Mouse (Mus musculus) midbrain, postnatal 0 days (tissue): ENCODE results near the gene Nupr1. TPM values are rescaled to one million over a fixed set of nuclear protein-coding genes. Genes with fewer than 3 reads are reported as not detected.

ENCODE experiments used
- ATAC-seq: fragments of 200-750 bp; cut with Nextera tagmentation; 2 replicates; pipeline ENCODE4 v1.8.0; 2017; ENCODE audit warnings: moderate number of reproducible peaks, mild to moderate bottlenecking, moderate TSS enrichment, moderate library complexity; ENCODE audit not compliant: low FRiP score
- DNase-seq: peaks from one replicate; pipeline ENCODE4 v3.0.0-alpha.2; 2015; ENCODE audit warnings: low spot score
- H3K27ac ChIP-seq: fragments of 300-500 bp; sonication (generic); 2 replicates; pipeline ENCODE4 v1.5.1; 2014; ENCODE audit warnings: low read depth, mild to moderate bottlenecking, low read length, mixed read lengths
- H3K27me3 ChIP-seq: fragments of 300-500 bp; sonication (generic); 2 replicates; pipeline ENCODE4 v1.6.1; 2014; ENCODE audit warnings: low read length, control low read depth, mixed read lengths; ENCODE audit not compliant: insufficient read depth
- H3K36me3 ChIP-seq: fragments of 300-500 bp; sonication (generic); 2 replicates; pipeline ENCODE4 v1.6.1; 2014; ENCODE audit warnings: low read length, control low read depth, mixed read lengths; ENCODE audit not compliant: insufficient read depth
- H3K4me1 ChIP-seq: fragments of 300-500 bp; sonication (generic); 2 replicates; pipeline ENCODE4 v1.6.1; 2014; ENCODE audit warnings: mild to moderate bottlenecking, control low read depth, antibody characterized with exemption, low read length, mixed read lengths; ENCODE audit not compliant: insufficient read depth
- H3K4me2 ChIP-seq: fragments of 300-500 bp; sonication (generic); 2 replicates; pipeline ENCODE4 v1.6.1; 2014; ENCODE audit warnings: low read depth, mild to moderate bottlenecking, low read length, mixed read lengths; ENCODE audit not compliant: poor library complexity, severe bottlenecking
- H3K4me3 ChIP-seq: fragments of 300-500 bp; sonication (generic); 2 replicates; pipeline ENCODE4 v1.5.1; 2014; ENCODE audit warnings: low read depth, mild to moderate bottlenecking, low read length, moderate library complexity
- H3K9ac ChIP-seq: fragments of 300-500 bp; sonication (generic); replicated peaks from 2 replicates; pipeline ENCODE4 v1.6.1; 2014; ENCODE audit warnings: mild to moderate bottlenecking, low read length, moderate library complexity, mixed read lengths; ENCODE audit not compliant: poor library complexity, severe bottlenecking
- H3K9me3 ChIP-seq: fragments of 300-500 bp; sonication (generic); 2 replicates; pipeline ENCODE4 v1.6.1; 2016; ENCODE audit warnings: low read length, control low read depth
- CTCF ChIP-seq: IDR thresholded peaks from 2 replicates; pipeline ENCODE4 v1.5.1; 2016; ENCODE audit warnings: antibody characterized with exemption, mild to moderate bottlenecking
- WGBS: fragments of 180-500 bp; shearing (Covaris S2); extraction: QIAGEN DNeasy Blood & Tissue Kit; methylation state at CpG from one replicate; pipeline ENCODE4 v1.1.7; 2014; 5-methylcytosine and 5-hydroxymethylcytosine counted together
- polyA plus RNA-seq: library from polyadenylated mRNA; unstranded; fragments of >200 nt; fragmentation: Nextera tagmentation; extraction: Ambion mirVana; gene quantifications from 2 replicates; pipeline ENCODE4 v1.2.1, GENCODE M21; 2015
- total RNA-seq: library from RNA; depleted of rRNA; stranded (reverse); fragments of >200 nt; gene quantifications from 2 replicates; pipeline ENCODE4 v1.2.3, GENCODE M21; 2014

Gene Nupr1
- total and polyA plus RNA-seq, 2 experiments from 2014 or later = 5.7 to 16.9 TPM

DNA sequence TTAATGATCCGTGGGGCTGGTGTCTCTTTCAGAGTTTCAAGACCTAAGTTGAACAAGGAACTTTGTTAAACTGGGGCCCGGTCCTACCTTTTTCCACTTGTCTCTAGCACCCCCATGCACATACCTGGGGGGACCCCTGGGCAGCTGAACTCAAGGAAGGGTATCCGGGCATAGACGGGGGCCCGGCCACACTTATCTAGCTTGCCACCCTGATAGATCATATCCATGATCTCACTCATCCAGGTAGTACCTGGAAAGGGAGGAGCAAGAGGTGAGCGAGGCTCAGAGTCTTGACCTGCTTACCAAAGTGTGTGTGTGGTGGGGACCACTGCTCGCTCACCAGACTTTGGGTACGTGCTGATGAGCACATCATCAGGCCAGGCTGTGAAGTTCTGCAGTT is 44.4 kb upstream of the Nupr1 start:
- H3K27ac ChIP-seq = no peak overlapping the region
- no peak overlapping the region for H3K4me3 ChIP-seq
- no peak overlapping the region for H3K4me2 ChIP-seq
- peaks cover 26% of the 10 kb centered on the region for H3K36me3 ChIP-seq
- no peaks in the 10 kb centered on the region for H3K9me3 ChIP-seq
- WGBS = 94% methylated on average over 8 of the region's 8 CpGs
- H3K9ac ChIP-seq = no peak overlapping the region
- no peak for DNase-seq
- no peak for TF ChIP-seq CTCF
- H3K4me1 ChIP-seq = no peaks in the 10 kb centered on the region
- H3K27me3 ChIP-seq = no peaks in the 10 kb centered on the region
- no peak for ATAC-seq

- 95% methylated on average over 9 of the region's 9 CpGs for WGBS
- no peaks in the 10 kb centered on the region for H3K27me3 ChIP-seq
- DNase-seq (no peak), ATAC-seq (no peak)
- peaks cover 33% of the 10 kb centered on the region for H3K36me3 ChIP-seq
- no peak overlapping the region for H3K27ac ChIP-seq
- no peak overlapping the region for H3K9ac ChIP-seq
- no peaks in the 10 kb centered on the region for H3K9me3 ChIP-seq
- H3K4me3 ChIP-seq = no peak overlapping the region
- H3K4me2 ChIP-seq = no peak overlapping the region
- H3K4me1 ChIP-seq = no peaks in the 10 kb centered on the region
- no peak for TF ChIP-seq CTCF
Observed at GRCm38 (mm10) chr7:126672111-126672510, 41.5 kb upstream of the Nupr1 start.

- Histone ChIP-seq H3K27me3 (no peaks in the 10 kb centered on the region), H3K4me1 (no peaks in the 10 kb centered on the region), H3K9me3 (no peaks in the 10 kb centered on the region), H3K27ac (no peak overlapping the region), H3K9ac (no peak overlapping the region; the same call in 1 of the 2 replicates), H3K4me2 (no peak overlapping the region), H3K36me3 (peaks cover 40% of the 10 kb centered on the region), H3K4me3 (no peak overlapping the region)
- no peak for TF ChIP-seq CTCF
- 97% methylated on average over 3 of the region's 3 CpGs for WGBS
- no peak for ATAC-seq
- no peak for DNase-seq
Observed at GRCm38 (mm10) chr7:126670152-126670551, 39.5 kb upstream of the Nupr1 start.

DNA sequence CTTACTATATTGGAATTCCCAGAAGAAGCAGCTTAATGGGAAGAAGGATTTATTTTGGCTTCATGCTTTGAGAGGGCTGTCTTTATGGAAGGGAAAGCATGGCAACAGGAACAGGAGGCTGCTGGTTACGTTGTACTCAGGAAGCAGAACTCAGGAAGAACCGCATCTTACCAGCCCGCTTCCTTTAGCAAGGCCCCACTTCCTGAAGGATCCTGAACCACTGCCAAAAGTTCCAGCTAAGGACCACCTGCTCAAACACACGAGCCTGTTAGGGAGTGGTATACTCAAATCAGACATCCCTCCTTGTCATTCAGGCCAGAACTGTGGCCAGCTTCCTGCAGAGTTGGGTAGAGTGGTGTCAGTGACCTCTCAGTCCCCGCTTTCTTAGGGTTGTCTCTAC is 37.8 kb upstream of the Nupr1 start:
- no peak for ATAC-seq
- 83% methylated on average over 5 of the region's 5 CpGs for WGBS
- H3K36me3 ChIP-seq = peaks cover 46% of the 10 kb centered on the region

DNA sequence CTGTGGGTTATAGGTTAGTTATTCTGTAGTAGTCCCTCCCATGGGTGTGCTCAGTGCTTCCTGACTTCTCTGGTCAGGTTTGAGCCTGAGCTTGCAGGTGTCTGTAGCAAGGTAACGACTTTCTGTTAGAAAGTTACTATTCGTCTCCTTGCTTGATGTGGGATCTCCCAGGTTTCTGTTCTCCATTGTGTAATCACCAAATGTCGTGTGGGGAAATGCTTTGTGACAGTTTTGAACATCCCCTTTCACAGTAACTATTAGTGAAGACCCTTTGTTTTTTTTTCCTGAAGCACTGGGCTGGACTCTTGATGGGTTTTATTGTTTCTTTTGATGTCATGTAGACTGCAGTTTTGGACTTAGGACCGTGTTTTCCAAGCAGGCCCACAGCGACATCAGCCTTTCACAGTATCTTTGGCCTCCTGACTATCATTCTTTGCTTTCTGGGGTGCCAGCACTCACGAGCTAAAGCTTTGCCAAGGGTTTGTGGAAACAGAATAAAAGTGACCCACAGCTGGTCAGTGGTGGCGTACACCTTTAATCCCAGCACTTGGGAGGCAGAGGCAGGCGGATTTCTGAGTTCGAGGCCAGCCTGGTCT is 36.9 kb upstream of the Nupr1 start:
- H3K9ac ChIP-seq = no peak overlapping the region
- WGBS = 87% methylated on average over 9 of the region's 9 CpGs
- ATAC-seq = no peak
- no peak overlapping the region for H3K4me3 ChIP-seq
- no peaks in the 10 kb centered on the region for H3K9me3 ChIP-seq
- DNase-seq = no peak
- TF ChIP-seq CTCF = no peak
- no peak overlapping the region for H3K27ac ChIP-seq
- H3K4me1 ChIP-seq = no peaks in the 10 kb centered on the region
- H3K36me3 ChIP-seq = peaks cover 46% of the 10 kb centered on the region
- H3K4me2 ChIP-seq = no peak overlapping the region
- no peaks in the 10 kb centered on the region for H3K27me3 ChIP-seq

More for the DNA sequence above, 37.8 kb upstream of the Nupr1 start:
- Histone ChIP-seq H3K4me3 (no peak overlapping the region), H3K27me3 (no peaks in the 10 kb centered on the region), H3K9ac (no peak overlapping the region), H3K4me2 (no peak overlapping the region), H3K9me3 (no peaks in the 10 kb centered on the region), H3K4me1 (no peaks in the 10 kb centered on the region), H3K27ac (no peak overlapping the region)
- TF ChIP-seq CTCF = no peak
- no peak for DNase-seq

DNA sequence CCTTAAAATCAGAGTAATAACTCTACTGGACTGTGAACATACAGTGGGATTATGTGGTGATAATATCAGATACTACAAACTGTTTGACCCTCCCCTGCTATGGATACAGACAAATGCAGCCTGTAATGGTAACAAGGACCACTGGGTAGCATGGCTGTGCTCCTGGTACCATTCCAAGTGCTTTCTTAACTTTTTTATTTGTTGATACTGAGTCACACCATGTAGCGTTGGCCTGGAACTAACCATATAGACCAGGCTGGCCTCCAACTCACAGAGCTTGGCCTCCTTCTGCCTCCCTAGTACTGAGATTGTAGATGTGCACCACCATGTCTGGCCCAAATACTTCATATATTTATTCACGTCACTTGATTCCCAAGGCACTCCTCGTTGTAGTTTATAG is 34.6 kb upstream of the Nupr1 start:
- no peaks in the 10 kb centered on the region for H3K4me1 ChIP-seq
- no peak for TF ChIP-seq CTCF
- DNase-seq = no peak
- H3K9ac ChIP-seq = no peak overlapping the region
- no peak for ATAC-seq
- peaks cover 25% of the 10 kb centered on the region for H3K36me3 ChIP-seq
- H3K4me3 ChIP-seq = no peak overlapping the region
- no peak overlapping the region for H3K4me2 ChIP-seq
- H3K9me3 ChIP-seq = no peaks in the 10 kb centered on the region
- no peak overlapping the region for H3K27ac ChIP-seq
- no peaks in the 10 kb centered on the region for H3K27me3 ChIP-seq
- WGBS = 96% methylated on average over 3 of the region's 3 CpGs
